Mouse (Mus musculus): ENCODE measurements at regions not wholly inside any gene's neighbourhood (a gene's known extent, or its start where the extent isn't known, plus 50 kb on each side); places are given as distances from the start of the nearest gene placed in this dataset.

- ATAC-seq (ENCODE audit: low FRiP score): no peak
- H3K4me3 ChIP-seq (replicated peaks): no peak overlapping the region
- H3K27me3 ChIP-seq: no peaks in the 10 kb centered on the region
- no peak overlapping the region for H3K4me2 ChIP-seq
- no peak overlapping the region for H3K27ac ChIP-seq
- 64% methylated on average over 1 of the region's 1 CpGs for WGBS
- no peaks in the 10 kb centered on the region for H3K4me1 ChIP-seq
- no peak overlapping the region for H3K9ac ChIP-seq
- H3K36me3 ChIP-seq (replicated peaks): no peaks in the 10 kb centered on the region
- no peaks in the 10 kb centered on the region for H3K9me3 ChIP-seq
Measured at GRCm38 (mm10) chrX:156913363-156913762, 501.7 kb downstream of the Phex start.

Data from forebrain, embryonic 12.5 days (tissue).